Comparison of ENCODE assay signal across 10 mouse cellular contexts in the genomic region with DNA sequence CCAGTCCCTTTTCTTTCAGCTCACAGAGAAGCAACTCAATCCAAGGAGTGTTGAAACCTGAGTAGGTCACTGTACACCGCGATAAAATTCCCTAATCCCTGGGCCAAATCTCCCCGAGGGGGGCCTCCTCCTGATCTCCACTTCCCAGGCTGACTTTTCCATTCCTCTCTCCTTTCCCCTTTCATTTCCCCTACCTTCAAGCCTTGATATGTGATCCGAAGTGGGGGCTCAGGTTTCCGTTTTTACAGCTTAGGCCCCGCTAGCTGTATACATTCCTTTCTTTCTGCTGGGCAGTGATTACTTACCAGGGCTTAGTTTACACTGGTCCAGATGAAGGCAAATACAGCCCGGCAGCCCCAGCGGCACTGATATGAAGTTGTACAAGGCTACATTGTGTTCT. TPM values are rescaled to one million over a fixed set of nuclear protein-coding genes. Genes with fewer than 3 reads are reported as not detected.
A peak's percentile ranks its signal among the peaks of the same experiment; 100 is the strongest.
DNase-seq lines count a peak whose midpoint lies in the region; ATAC-seq lines count a peak whose summit lies in the region.
"Had no signal": no experiment of that assay in that cellular context is flagged by ENCODE, and none has a peak within 500 bp of the region (broad histone marks: within the 10 kb centered on the region; RNA-seq: fewer than 3 reads in every experiment).

No protein-coding gene starts in this region.

- no peak for DNase-seq in kidney, postnatal 25 days
- DNase-seq in retina, embryonic 14.5 days (ENCODE audit: low spot score), result peak; percentile 27
- DNase-seq in adipocyte (ENCODE audit: low spot score), result no peak
- no peak for DNase-seq in layer of hippocampus, adult 8-10 months (ENCODE audit: low spot score in 2 of 2)
- DNase-seq in adrenal gland, postnatal 10 days, result no peak
- DNase-seq: thymus, postnatal 4 days had no signal

- ATAC-seq in kidney, embryonic 14.5 days (ENCODE audit: low FRiP score, low TSS enrichment), result no peak
- no peak for ATAC-seq in forebrain, embryonic 13.5 days
- ATAC-seq in intestine, embryonic 15.5 days, result no peak

- peaks cover 19% of the 10 kb centered on the region for H3K27me3 ChIP-seq in kidney, embryonic 14.5 days (ENCODE audit: control insufficient read depth, insufficient read depth, low read length)
- peaks cover 4% of the 10 kb centered on the region for H3K27me3 ChIP-seq in forebrain, embryonic 13.5 days
- H3K27me3 ChIP-seq in intestine, embryonic 15.5 days (replicated peaks), result peaks cover 28% of the 10 kb centered on the region

- no peak overlapping the region for H3K9ac ChIP-seq in kidney, embryonic 14.5 days (ENCODE audit: low read depth, low read length)
- peak overlapping the region; percentile 56 for H3K9ac ChIP-seq in forebrain, embryonic 13.5 days
- no peak overlapping the region for H3K9ac ChIP-seq in intestine, embryonic 15.5 days

- H3K4me2 ChIP-seq in kidney, embryonic 14.5 days (replicated peaks; ENCODE audit: low read depth, low read length), result peak overlapping the region; percentile 94
- peak overlapping the region; percentile 90 for H3K4me2 ChIP-seq in forebrain, embryonic 13.5 days
- 0 out of 2 replicates have a peak overlapping the region, but pooled peaks have one; percentile 18 for H3K4me2 ChIP-seq in intestine, embryonic 15.5 days (replicated peaks)

- H3K9me3 ChIP-seq in kidney, embryonic 14.5 days (ENCODE audit: control insufficient read depth, low read length), result 0 out of 2 replicates have a peak, but pooled peaks cover 2% of the 10 kb centered on the region
- no peaks in the 10 kb centered on the region for H3K9me3 ChIP-seq in forebrain, embryonic 13.5 days (replicated peaks)
- H3K9me3 ChIP-seq in intestine, embryonic 15.5 days, result no peaks in the 10 kb centered on the region

- H3K4me1 ChIP-seq in kidney, embryonic 14.5 days (ENCODE audit: control insufficient read depth, insufficient read depth, low read length), result peaks cover 14% of the 10 kb centered on the region
- peaks cover 38% of the 10 kb centered on the region for H3K4me1 ChIP-seq in forebrain, embryonic 13.5 days
- 0 out of 2 replicates have a peak, but pooled peaks cover 15% of the 10 kb centered on the region for H3K4me1 ChIP-seq in intestine, embryonic 15.5 days (replicated peaks)

- H3K36me3 ChIP-seq in kidney, embryonic 14.5 days (ENCODE audit: control insufficient read depth, insufficient read depth, low read length), result no peaks in the 10 kb centered on the region
- no peaks in the 10 kb centered on the region for H3K36me3 ChIP-seq in forebrain, embryonic 13.5 days (ENCODE audit: poor library complexity, severe bottlenecking)
- H3K36me3 ChIP-seq in intestine, embryonic 15.5 days, result no peaks in the 10 kb centered on the region

- H3K27ac ChIP-seq in kidney, embryonic 14.5 days (ENCODE audit: low read depth, low read length), result peak overlapping the region; percentile 37; the same call in 1 of the 2 replicates
- H3K27ac ChIP-seq in forebrain, embryonic 13.5 days, result no peak overlapping the region
- H3K27ac ChIP-seq in intestine, embryonic 15.5 days, result no peak overlapping the region

- H3K4me3 ChIP-seq in kidney, embryonic 14.5 days (ENCODE audit: low read length), result peak overlapping the region; percentile 71; the same call in 1 of the 2 replicates
- peak overlapping the region; percentile 89 for H3K4me3 ChIP-seq in forebrain, embryonic 13.5 days
- no peak overlapping the region for H3K4me3 ChIP-seq in intestine, embryonic 15.5 days (replicated peaks)

- WGBS in kidney, embryonic 14.5 days, result 3% methylated on average over 8 of the region's 8 CpGs
- WGBS in forebrain, embryonic 13.5 days, result 6% methylated on average over 8 of the region's 8 CpGs
- WGBS in intestine, embryonic 15.5 days, result 8% methylated on average over 8 of the region's 8 CpGs

RNA-seq across cellular contexts. Expression of a gene that starts 3.2 kb away (rescaled TPM):
- polyA plus RNA-seq in kidney, embryonic 14.5 days (2014; fragmentation: Nextera tagmentation; extraction: Ambion mirVana), result 3.9 and 4.0 TPM in 2 replicates
- 9.0 and 9.3 TPM in 2 replicates for polyA plus RNA-seq in forebrain, embryonic 13.5 days (2015; fragmentation: Nextera tagmentation; extraction: Ambion mirVana)
- polyA plus RNA-seq in intestine, embryonic 15.5 days (2015; fragmentation: Nextera tagmentation; extraction: Ambion mirVana), result 0.96 and 1.1 TPM in 2 replicates
- 10 to 100 TPM; 70.2 to 79.5 (median 72.3) TPM for total RNA-seq in layer of hippocampus, adult 8-10 months (2022)
- total RNA-seq in adrenal gland, postnatal 10 days (2021), result 1 to 10 TPM; 2.8 to 5.3 TPM

RNA-seq across cellular contexts. Expression of a gene that starts 3.4 kb away (rescaled TPM):
- polyA plus RNA-seq in kidney, embryonic 14.5 days (2014; fragmentation: Nextera tagmentation; extraction: Ambion mirVana), result 0.87 and 1.6 TPM in 2 replicates
- polyA plus RNA-seq in forebrain, embryonic 13.5 days (2015; fragmentation: Nextera tagmentation; extraction: Ambion mirVana), result 1.7 and 2.2 TPM in 2 replicates
- 0.29 and 0.48 TPM in 2 replicates for polyA plus RNA-seq in intestine, embryonic 15.5 days (2015; fragmentation: Nextera tagmentation; extraction: Ambion mirVana)
- 1 to 10 TPM; 1.5 to 2.0 (median 1.7) TPM for total RNA-seq in layer of hippocampus, adult 8-10 months (2022)
- under 1 TPM; 0.33 to 0.51 TPM for total RNA-seq in adrenal gland, postnatal 10 days (2021)
- total RNA-seq: ES-E14 had no signal

RNA-seq across cellular contexts. Expression of a gene that starts 50.2 kb away (rescaled TPM):
- polyA plus RNA-seq in kidney, embryonic 14.5 days (2014; fragmentation: Nextera tagmentation; extraction: Ambion mirVana), result 12.5 and 17.6 TPM in 2 replicates
- 15.9 and 16.2 TPM in 2 replicates for polyA plus RNA-seq in forebrain, embryonic 13.5 days (2015; fragmentation: Nextera tagmentation; extraction: Ambion mirVana)
- polyA plus RNA-seq in intestine, embryonic 15.5 days (2015; fragmentation: Nextera tagmentation; extraction: Ambion mirVana), result 14.8 and 17.2 TPM in 2 replicates
- total RNA-seq in layer of hippocampus, adult 8-10 months (2022), result 10 to 100 TPM; 17.4 to 21.2 (median 18.2) TPM
- 10 to 100 TPM; 16.1 to 19.5 TPM for total RNA-seq in adrenal gland, postnatal 10 days (2021)

Comparison
In these comparisons a context has a peak if more than half of its experiments do, and no peak if none do; other contexts are left out.
1. H3K4me2 ChIP-seq: peak in every context shown above with its lines; median percentile 94 in kidney, embryonic 14.5 days; 90 in forebrain, embryonic 13.5 days; 18 in intestine, embryonic 15.5 days.